Mouse (Mus musculus) C2C12 (cell line): ENCODE data around the gene Hephl1. TPM values are rescaled to one million over a fixed set of nuclear protein-coding genes. Genes with fewer than 3 reads are reported as not detected.
A peak's percentile ranks its signal among the peaks of the same experiment; 100 is the strongest.

Source experiments
- H3K27me3 ChIP-seq: one replicate; pipeline ENCODE4 v1.6.1; 2011; ENCODE audit not compliant: control insufficient read depth, insufficient read depth, insufficient read length
- H3K36me3 ChIP-seq: one replicate; pipeline ENCODE4 v1.6.1; 2011; ENCODE audit not compliant: control insufficient read depth, insufficient read depth
- H3K4me3 ChIP-seq: one replicate; pipeline ENCODE4 v1.5.1; 2011; ENCODE audit warnings: mild to moderate bottlenecking, control low read depth; ENCODE audit not compliant: poor library complexity, insufficient read depth, severe bottlenecking
- H3K79me2 ChIP-seq: one replicate; pipeline ENCODE4 v1.6.1; 2011; ENCODE audit not compliant: control insufficient read depth, insufficient read depth
- H3K79me3 ChIP-seq: one replicate; pipeline ENCODE4 v1.6.1; 2011; ENCODE audit warnings: low read depth, control low read depth
- H3ac ChIP-seq: one replicate; pipeline ENCODE3; 2011; ENCODE audit warnings: low read depth; ENCODE audit not compliant: control insufficient read depth, insufficient read length
- CEBPB ChIP-seq: IDR thresholded peaks from one replicate; pipeline ENCODE4 v1.6.1; 2011; ENCODE audit warnings: low read depth, mild to moderate bottlenecking, control low read depth, moderate library complexity
- CTCF ChIP-seq: IDR thresholded peaks from one replicate; pipeline ENCODE4 v1.5.1; 2011; ENCODE audit not compliant: control insufficient read depth, insufficient read depth, insufficient read length
- FOSL1 ChIP-seq: IDR thresholded peaks from one replicate; pipeline ENCODE4 v1.8.0; 2011; ENCODE audit warnings: mild to moderate bottlenecking, low read length; ENCODE audit not compliant: poor library complexity, insufficient read depth, severe bottlenecking
- MAX ChIP-seq: IDR thresholded peaks from one replicate; pipeline ENCODE4 v1.6.1; 2011; ENCODE audit warnings: mild to moderate bottlenecking, control low read depth
- MYOD1 ChIP-seq: IDR thresholded peaks from one replicate; pipeline ENCODE4 v1.6.1; 2011; ENCODE audit warnings: low read depth; ENCODE audit not compliant: control insufficient read depth, insufficient read length
- MYOG ChIP-seq: IDR thresholded peaks from one replicate; pipeline ENCODE4 v1.6.1; 2011; ENCODE audit not compliant: control insufficient read depth, insufficient read length; ENCODE audit errors: extremely low read depth
- USF1 ChIP-seq: IDR thresholded peaks from one replicate; pipeline ENCODE4 v1.6.1; 2011; ENCODE audit warnings: low read depth, mild to moderate bottlenecking, control low read depth, moderate library complexity
- long read RNA-seq, 2 experiments: library from polyadenylated mRNA; unstranded; transcript quantifications; one replicate each; pipeline ENCODE4 v2.0.0; 2019 to 2020
- polyA plus RNA-seq: library from polyadenylated mRNA; unstranded; fragments of >200 nt; fragmentation: generic; extraction: Trizol; gene quantifications from one replicate; pipeline ENCODE4 v1.2.1, GENCODE M21; 2012; ENCODE audit warnings: missing spikeins

The Hephl1 gene
- polyA plus RNA-seq, result 0.08 TPM
- long read RNA-seq, experiment 1, partial matches to known transcripts, result 1 of 1 reads
- long read RNA-seq, experiment 1, other reads (novel, unspliced or antisense), result 0 of 1 reads
- long read RNA-seq, experiment 2, result 0 reads

GRCm38 (mm10) chr9:15112008-15112407 is at the start of gene Hephl1:
Hephl1 (minus strand) TSS chr9:15112108.
- Histone ChIP-seq H3K27me3 (no peaks in the 10 kb centered on the region), H3K79me2 (no peaks in the 10 kb centered on the region), H3K36me3 (no peaks in the 10 kb centered on the region), H3K79me3 (no peaks in the 10 kb centered on the region), H3K4me3 (no peak within 1 kb of the TSS), H3ac (no peak within 1 kb of the TSS)
- no peak for TF ChIP-seq USF1
- no peak for TF ChIP-seq CEBPB
- TF ChIP-seq MYOG, result no peak

- Histone ChIP-seq H3ac (no peak overlapping the region), H3K79me2 (no peaks in the 10 kb centered on the region), H3K36me3 (no peaks in the 10 kb centered on the region), H3K4me3 (no peak overlapping the region), H3K79me3 (no peaks in the 10 kb centered on the region), H3K27me3 (peaks cover 3% of the 10 kb centered on the region)
- TF ChIP-seq FOSL1 (no peak), CEBPB (no peak), USF1 (no peak), MYOD1 (no peak)
Measured at GRCm38 (mm10) chr9:15149246-15149926, 37.5 kb upstream of the Hephl1 start.

GRCm38 (mm10) chr9:15140546-15140945 is 28.6 kb upstream of the Hephl1 start:
- H3K27me3 ChIP-seq, result no peaks in the 10 kb centered on the region
- no peaks in the 10 kb centered on the region for H3K79me2 ChIP-seq
- H3ac ChIP-seq, result no peak overlapping the region
- H3K4me3 ChIP-seq, result no peak overlapping the region
- no peak for TF ChIP-seq MYOD1
- no peaks in the 10 kb centered on the region for H3K36me3 ChIP-seq
- H3K79me3 ChIP-seq, result no peaks in the 10 kb centered on the region

GRCm38 (mm10) chr9:15125897-15126296 is 14.0 kb upstream of the Hephl1 start:
- TF ChIP-seq FOSL1 (no peak), MYOG (no peak), USF1 (no peak), MAX (no peak), CEBPB (no peak), CTCF (no peak)
- no peaks in the 10 kb centered on the region for H3K79me2 ChIP-seq
- no peaks in the 10 kb centered on the region for H3K27me3 ChIP-seq
- H3ac ChIP-seq, result no peak overlapping the region
- no peaks in the 10 kb centered on the region for H3K36me3 ChIP-seq
- no peak overlapping the region for H3K4me3 ChIP-seq
- H3K79me3 ChIP-seq, result no peaks in the 10 kb centered on the region

GRCm38 (mm10) chr9:15122431-15122830 is 10.5 kb upstream of the Hephl1 start:
- Histone ChIP-seq H3K36me3 (no peaks in the 10 kb centered on the region), H3K79me2 (no peaks in the 10 kb centered on the region), H3ac (no peak overlapping the region), H3K4me3 (no peak overlapping the region), H3K27me3 (no peaks in the 10 kb centered on the region), H3K79me3 (no peaks in the 10 kb centered on the region)
- TF ChIP-seq CTCF (no peak), MYOG (no peak), CEBPB (no peak), MYOD1 (no peak), USF1 (no peak), MAX (no peak), FOSL1 (no peak)

GRCm38 (mm10) chr9:15120841-15121358 is 9.0 kb upstream of the Hephl1 start:
- Histone ChIP-seq H3K4me3 (no peak overlapping the region), H3K27me3 (no peaks in the 10 kb centered on the region), H3K79me2 (no peaks in the 10 kb centered on the region), H3K79me3 (no peaks in the 10 kb centered on the region), H3ac (no peak overlapping the region), H3K36me3 (no peaks in the 10 kb centered on the region)
- no peak for TF ChIP-seq FOSL1
- TF ChIP-seq CTCF, result peak; percentile 2
- no peak for TF ChIP-seq MYOD1
- no peak for TF ChIP-seq MAX
- TF ChIP-seq USF1, result peak; percentile 36
- no peak for TF ChIP-seq CEBPB
- no peak for TF ChIP-seq MYOG
